Mouse (Mus musculus) neural tube, embryonic 13.5 days (tissue): ENCODE measurements at regions not wholly inside any gene's neighbourhood (a gene's known extent, or its start where the extent isn't known, plus 50 kb on each side); places are given as distances from the start of the nearest gene placed in this dataset.

ENCODE experiments used
- ATAC-seq: fragments of 200-750 bp; cut with Nextera tagmentation; 2 replicates; pipeline ENCODE4 v1.8.0; 2017; ENCODE audit warnings: low read depth, mild to moderate bottlenecking, moderate TSS enrichment, moderate library complexity
- H3K27ac ChIP-seq: fragments of 300-500 bp; sonication (generic); replicated peaks from 2 replicates; pipeline ENCODE4 v1.5.1; 2015; ENCODE audit warnings: moderate library complexity, mild to moderate bottlenecking, inconsistent platforms
- H3K27me3 ChIP-seq: fragments of 300-500 bp; sonication (generic); 2 replicates; pipeline ENCODE4 v1.6.1; 2015; ENCODE audit warnings: mild to moderate bottlenecking, inconsistent platforms
- H3K36me3 ChIP-seq: fragments of 300-500 bp; sonication (generic); 2 replicates; pipeline ENCODE4 v1.6.1; 2015; ENCODE audit warnings: mild to moderate bottlenecking, inconsistent platforms
- H3K4me1 ChIP-seq: fragments of 300-500 bp; sonication (generic); replicated peaks from 2 replicates; pipeline ENCODE4 v1.6.1; 2015; ENCODE audit warnings: inconsistent platforms
- H3K4me2 ChIP-seq: fragments of 300-500 bp; sonication (generic); 2 replicates; pipeline ENCODE4 v1.6.1; 2015; ENCODE audit warnings: inconsistent platforms, mild to moderate bottlenecking, moderate library complexity
- H3K4me3 ChIP-seq: fragments of 300-500 bp; sonication (generic); 2 replicates; pipeline ENCODE4 v1.5.1; 2015; ENCODE audit warnings: mild to moderate bottlenecking, inconsistent platforms
- H3K9ac ChIP-seq: fragments of 300-500 bp; sonication (generic); 2 replicates; pipeline ENCODE4 v1.6.1; 2015; ENCODE audit warnings: moderate library complexity, mild to moderate bottlenecking, inconsistent platforms
- H3K9me3 ChIP-seq: fragments of 300-500 bp; sonication (generic); 2 replicates; pipeline ENCODE4 v1.6.1; 2016; ENCODE audit warnings: inconsistent platforms
- WGBS: fragments of 180-500 bp; shearing (Covaris S2); methylation state at CpG from one replicate; pipeline ENCODE4 v1.1.7; 2015; 5-methylcytosine and 5-hydroxymethylcytosine counted together

DNA sequence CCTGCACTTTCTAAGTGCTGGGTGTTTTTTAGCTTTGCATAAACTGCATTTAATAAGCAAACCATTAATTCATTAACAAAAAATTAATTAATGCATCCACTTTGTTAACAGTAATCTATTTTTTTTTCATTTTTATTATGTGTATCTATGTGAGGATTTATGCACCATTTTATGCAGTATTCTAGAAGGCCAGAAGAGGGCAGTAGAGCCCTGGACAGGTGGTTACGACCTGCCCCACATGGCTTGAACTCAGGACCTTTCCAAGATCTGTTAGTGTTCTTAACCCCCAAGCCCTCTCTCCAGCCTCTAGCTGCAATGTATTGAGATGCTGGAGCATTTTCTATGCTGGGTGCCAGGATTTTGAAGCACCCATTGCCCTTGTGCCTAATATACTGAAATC is 377.6 kb upstream of the Tbx3 start:
- Histone ChIP-seq H3K4me1 (0 out of 2 replicates have a peak, but pooled peaks cover 4% of the 10 kb centered on the region), H3K4me2 (no peak overlapping the region), H3K4me3 (no peak overlapping the region), H3K27me3 (no peaks in the 10 kb centered on the region), H3K9me3 (no peaks in the 10 kb centered on the region), H3K36me3 (no peaks in the 10 kb centered on the region), H3K27ac (no peak overlapping the region), H3K9ac (no peak overlapping the region)
- 93% methylated on average over 1 of the region's 1 CpGs for WGBS
- no peak for ATAC-seq

DNA sequence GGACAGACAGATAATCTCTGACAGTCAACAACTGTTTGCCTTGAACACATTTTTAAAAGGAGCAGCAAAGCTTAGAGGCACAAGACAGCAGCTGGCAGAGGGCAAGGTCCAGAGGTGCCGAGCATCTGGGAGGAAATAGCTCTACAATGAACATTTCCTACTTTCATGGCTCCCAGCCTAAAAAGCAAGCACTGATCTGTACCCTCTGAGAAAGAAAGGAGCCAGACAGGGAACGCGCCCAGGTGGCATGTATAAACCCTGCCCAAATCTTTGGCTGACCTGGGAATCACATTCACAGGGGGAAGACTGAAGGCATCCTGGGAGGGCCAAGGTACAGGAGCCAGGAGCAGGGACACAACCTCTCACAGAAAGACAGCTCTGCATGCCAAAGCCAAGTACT is 371.2 kb upstream of the Tbx3 start:
- Histone ChIP-seq H3K4me1 (0 out of 2 replicates have a peak, but pooled peaks cover 4% of the 10 kb centered on the region), H3K4me3 (no peak overlapping the region), H3K27ac (no peak overlapping the region), H3K36me3 (no peaks in the 10 kb centered on the region), H3K9me3 (no peaks in the 10 kb centered on the region), H3K9ac (no peak overlapping the region), H3K4me2 (no peak overlapping the region), H3K27me3 (no peaks in the 10 kb centered on the region)
- WGBS: 82% methylated on average over 3 of the region's 3 CpGs
- no peak for ATAC-seq

DNA sequence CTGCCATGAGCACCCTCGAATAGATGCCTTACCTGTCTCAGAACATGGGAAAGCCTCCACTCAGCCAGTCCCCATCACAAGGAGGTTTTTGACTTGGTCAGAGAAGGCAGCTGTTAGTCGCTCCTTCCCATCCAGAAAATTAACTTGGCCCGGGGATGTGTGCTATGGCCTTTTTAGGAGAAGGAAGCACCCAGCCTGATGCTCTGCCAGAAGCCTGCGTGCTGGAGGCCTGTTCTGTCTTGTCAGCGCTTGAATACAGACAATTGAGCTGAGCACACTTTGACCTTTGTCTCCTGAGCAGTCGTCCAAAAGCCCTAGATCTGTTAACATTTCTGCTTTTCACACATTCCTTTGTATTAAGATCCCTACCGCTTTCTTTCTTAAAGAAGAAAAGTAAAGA is 370.4 kb upstream of the Tbx3 start:
- H3K4me3 ChIP-seq: no peak overlapping the region
- no peak for ATAC-seq
- no peak overlapping the region for H3K4me2 ChIP-seq
- H3K27ac ChIP-seq: no peak overlapping the region
- no peaks in the 10 kb centered on the region for H3K36me3 ChIP-seq
- 27% methylated on average over 7 of the region's 7 CpGs for WGBS
- H3K9ac ChIP-seq: no peak overlapping the region
- 0 out of 2 replicates have a peak, but pooled peaks cover 4% of the 10 kb centered on the region for H3K4me1 ChIP-seq
- H3K9me3 ChIP-seq: no peaks in the 10 kb centered on the region
- no peaks in the 10 kb centered on the region for H3K27me3 ChIP-seq

DNA sequence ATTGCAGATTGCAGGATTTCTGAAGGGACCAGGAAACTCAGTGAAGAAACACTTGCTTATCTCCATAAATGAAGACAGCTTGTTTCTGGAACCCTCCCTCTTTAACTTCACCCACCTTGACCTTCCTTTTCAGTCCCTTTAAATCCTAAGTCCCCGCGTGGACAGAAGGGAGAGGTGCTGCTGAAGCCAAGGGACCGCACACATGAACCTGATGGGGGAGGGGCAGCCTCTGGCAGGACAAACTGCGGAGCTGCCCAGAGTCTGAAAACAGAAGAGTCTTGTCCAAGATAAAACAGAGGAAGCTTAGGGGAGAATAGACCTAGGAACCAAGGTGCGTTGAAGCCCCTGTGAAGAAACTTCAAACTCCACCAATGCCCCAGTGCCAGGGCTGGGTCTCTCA is 368.9 kb upstream of the Tbx3 start:
- 41% methylated on average over 5 of the region's 5 CpGs for WGBS
- no peak overlapping the region for H3K27ac ChIP-seq
- no peaks in the 10 kb centered on the region for H3K36me3 ChIP-seq
- no peaks in the 10 kb centered on the region for H3K27me3 ChIP-seq
- no peak overlapping the region for H3K4me3 ChIP-seq
- H3K9ac ChIP-seq: no peak overlapping the region
- H3K9me3 ChIP-seq: no peaks in the 10 kb centered on the region
- ATAC-seq: no peak
- H3K4me2 ChIP-seq: no peak overlapping the region
- H3K4me1 ChIP-seq: 0 out of 2 replicates have a peak, but pooled peaks cover 4% of the 10 kb centered on the region

GRCm38 (mm10) chr5:119304721-119305120 is 365.7 kb upstream of the Tbx3 start:
- Histone ChIP-seq H3K9ac (no peak overlapping the region), H3K4me3 (no peak overlapping the region), H3K4me2 (no peak overlapping the region), H3K36me3 (no peaks in the 10 kb centered on the region), H3K4me1 (no peaks in the 10 kb centered on the region), H3K27me3 (no peaks in the 10 kb centered on the region), H3K9me3 (no peaks in the 10 kb centered on the region), H3K27ac (no peak overlapping the region)
- 7% methylated on average over 5 of the region's 5 CpGs for whole genome bisulfite sequencing
- no peak for ATAC-seq

DNA sequence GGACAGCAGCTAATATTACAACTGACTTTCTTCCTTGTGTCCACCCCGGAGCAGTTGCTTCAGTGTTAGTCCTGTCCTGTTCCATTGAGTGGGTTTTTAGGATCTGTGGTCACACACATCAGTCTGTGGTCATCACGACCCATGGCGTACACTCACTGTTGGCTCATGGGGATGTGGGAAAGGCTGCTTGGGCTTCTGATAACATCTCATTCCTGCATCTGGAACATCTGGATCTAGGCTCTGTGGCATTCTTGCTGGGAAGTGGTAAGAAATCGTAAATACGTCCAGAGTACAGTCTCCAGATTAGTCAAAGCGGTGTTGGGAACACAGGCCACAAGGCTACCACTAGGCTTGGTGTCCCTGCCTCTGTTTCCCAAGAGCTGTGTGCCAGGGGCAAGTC is 362.7 kb upstream of the Tbx3 start:
- no peak overlapping the region for H3K9ac ChIP-seq
- H3K4me1 ChIP-seq: no peaks in the 10 kb centered on the region; the same call in 1 of the 2 replicates
- H3K9me3 ChIP-seq: no peaks in the 10 kb centered on the region
- no peak overlapping the region for H3K4me2 ChIP-seq
- H3K27me3 ChIP-seq: no peaks in the 10 kb centered on the region
- ATAC-seq: no peak
- no peaks in the 10 kb centered on the region for H3K36me3 ChIP-seq
- no peak overlapping the region for H3K4me3 ChIP-seq
- WGBS: 90% methylated on average over 6 of the region's 6 CpGs
- H3K27ac ChIP-seq: no peak overlapping the region

- no peak for ATAC-seq
- H3K4me1 ChIP-seq: no peaks in the 10 kb centered on the region; the same call in 1 of the 2 replicates
- no peaks in the 10 kb centered on the region for H3K27me3 ChIP-seq
- H3K4me3 ChIP-seq: no peak overlapping the region
- no peaks in the 10 kb centered on the region for H3K36me3 ChIP-seq
- H3K4me2 ChIP-seq: no peak overlapping the region
- no peaks in the 10 kb centered on the region for H3K9me3 ChIP-seq
- no peak overlapping the region for H3K9ac ChIP-seq
- no peak overlapping the region for H3K27ac ChIP-seq
- 68% methylated on average over 11 of the region's 11 CpGs for WGBS
These were observed 360.1 kb upstream of the Tbx3 start for GRCm38 (mm10) chr5:119310178-119310930.

- no peaks in the 10 kb centered on the region for H3K27me3 ChIP-seq
- no peak for ATAC-seq
- WGBS: 86% methylated on average over 14 of the region's 14 CpGs
These were observed 357.7 kb upstream of the Tbx3 start for GRCm38 (mm10) chr5:119312808-119313207.

GRCm38 (mm10) chr5:119315149-119315548 is 355.3 kb upstream of the Tbx3 start:
- no peak overlapping the region for H3K4me3 ChIP-seq
- no peak overlapping the region for H3K4me2 ChIP-seq
- no peaks in the 10 kb centered on the region for H3K9me3 ChIP-seq
- no peaks in the 10 kb centered on the region for H3K36me3 ChIP-seq
- H3K27ac ChIP-seq: no peak overlapping the region
- H3K4me1 ChIP-seq: no peaks in the 10 kb centered on the region; the same call in 1 of the 2 replicates
- no peaks in the 10 kb centered on the region for H3K27me3 ChIP-seq
- no peak for ATAC-seq
- H3K9ac ChIP-seq: no peak overlapping the region
- 84% methylated on average over 7 of the region's 7 CpGs for WGBS

More at GRCm38 (mm10) chr5:119312808-119313207, 357.7 kb upstream of the Tbx3 start:
- H3K4me2 ChIP-seq: no peak overlapping the region
- no peak overlapping the region for H3K27ac ChIP-seq
- H3K9ac ChIP-seq: no peak overlapping the region
- no peaks in the 10 kb centered on the region for H3K36me3 ChIP-seq
- H3K4me1 ChIP-seq: no peaks in the 10 kb centered on the region; the same call in 1 of the 2 replicates
- H3K4me3 ChIP-seq: no peak overlapping the region
- no peaks in the 10 kb centered on the region for H3K9me3 ChIP-seq

- no peaks in the 10 kb centered on the region for H3K27me3 ChIP-seq
- WGBS: 84% methylated on average over 11 of the region's 11 CpGs
- no peak overlapping the region for H3K4me2 ChIP-seq
- no peak for ATAC-seq
- no peaks in the 10 kb centered on the region for H3K9me3 ChIP-seq
- H3K4me3 ChIP-seq: no peak overlapping the region
- H3K9ac ChIP-seq: no peak overlapping the region
- no peak overlapping the region for H3K27ac ChIP-seq
- no peaks in the 10 kb centered on the region for H3K36me3 ChIP-seq
- no peaks in the 10 kb centered on the region for H3K4me1 ChIP-seq
These were observed 352.9 kb upstream of the Tbx3 start for GRCm38 (mm10) chr5:119317617-119318016.

DNA sequence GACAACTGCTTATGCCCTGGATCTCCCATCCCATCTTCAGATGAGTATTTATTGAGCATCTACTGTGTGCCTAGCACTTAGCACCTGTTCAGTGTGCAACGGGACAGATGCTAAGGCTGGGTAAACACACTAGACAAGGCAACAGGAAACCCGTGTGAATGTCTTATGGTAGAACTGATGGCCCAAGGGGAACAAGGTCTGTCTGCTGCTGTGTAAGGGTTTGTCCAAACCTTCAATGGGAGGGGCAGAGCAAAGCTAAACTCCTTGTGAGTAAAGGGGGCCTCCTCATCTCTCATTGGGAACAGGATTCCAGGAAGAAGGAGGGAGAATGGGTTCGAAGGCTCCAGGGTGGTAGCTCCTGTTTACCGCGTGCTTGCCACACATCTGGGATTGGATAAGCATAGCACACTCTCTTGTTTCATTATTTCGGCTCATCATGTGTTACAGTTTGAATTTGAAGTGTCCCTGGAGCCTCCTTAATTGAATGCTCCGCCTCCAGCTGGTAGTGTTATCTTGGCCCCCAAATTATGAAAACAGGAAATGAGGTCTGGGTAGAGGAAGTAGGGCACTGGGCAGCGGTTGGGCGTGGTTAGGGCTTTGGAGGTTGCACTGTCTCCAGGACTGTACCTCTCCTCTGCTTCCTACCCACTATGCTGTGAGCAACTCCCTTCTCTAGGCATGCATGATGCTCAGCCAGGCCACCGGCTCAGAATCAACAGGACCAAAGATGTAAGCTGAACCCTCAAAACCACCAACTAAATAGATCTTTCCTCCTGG is 348.9 kb upstream of the Tbx3 start:
- Histone ChIP-seq H3K9ac (no peak overlapping the region), H3K4me1 (no peaks in the 10 kb centered on the region), H3K4me3 (no peak overlapping the region), H3K27me3 (no peaks in the 10 kb centered on the region), H3K9me3 (no peaks in the 10 kb centered on the region), H3K36me3 (no peaks in the 10 kb centered on the region), H3K27ac (no peak overlapping the region), H3K4me2 (no peak overlapping the region)
- no peak for ATAC-seq
- 84% methylated on average over 10 of the region's 10 CpGs for WGBS

- Histone ChIP-seq H3K4me1 (no peaks in the 10 kb centered on the region), H3K27ac (no peak overlapping the region), H3K9me3 (no peaks in the 10 kb centered on the region), H3K4me2 (no peak overlapping the region), H3K9ac (no peak overlapping the region), H3K27me3 (no peaks in the 10 kb centered on the region), H3K4me3 (no peak overlapping the region), H3K36me3 (no peaks in the 10 kb centered on the region)
- ATAC-seq: no peak
- WGBS: 61% methylated on average over 13 of the region's 13 CpGs
These were observed 348.1 kb upstream of the Tbx3 start for GRCm38 (mm10) chr5:119322411-119322810.
